Mouse (Mus musculus) kidney, embryonic 16.5 days (tissue): ENCODE measurements around the gene Slc3a2. TPM values are rescaled to one million over a fixed set of nuclear protein-coding genes. Genes with fewer than 3 reads are reported as not detected.

Experiments
- ATAC-seq: fragments of 200-750 bp; cut with Nextera tagmentation; 2 replicates; pipeline ENCODE4 v1.8.0; 2017; ENCODE audit warnings: moderate TSS enrichment; ENCODE audit not compliant: low FRiP score, low TSS enrichment
- H3K27ac ChIP-seq: fragments of 300-500 bp; sonication (generic); 2 replicates; pipeline ENCODE4 v1.5.1; 2014; ENCODE audit warnings: low read length
- H3K27me3 ChIP-seq: fragments of 300-500 bp; sonication (generic); 2 replicates; pipeline ENCODE4 v1.6.1; 2014; ENCODE audit warnings: low read length, control low read depth, mixed read lengths; ENCODE audit not compliant: insufficient read depth
- H3K36me3 ChIP-seq: fragments of 300-500 bp; sonication (generic); 2 replicates; pipeline ENCODE4 v1.6.1; 2014; ENCODE audit warnings: low read length, control low read depth, mixed read lengths; ENCODE audit not compliant: insufficient read depth
- H3K4me1 ChIP-seq: fragments of 300-500 bp; sonication (generic); 2 replicates; pipeline ENCODE4 v1.6.1; 2014; ENCODE audit warnings: low read length, control low read depth, mixed read lengths; ENCODE audit not compliant: insufficient read depth
- H3K4me2 ChIP-seq: fragments of 300-500 bp; sonication (generic); replicated peaks from 2 replicates; pipeline ENCODE4 v1.6.1; 2014; ENCODE audit warnings: low read depth, low read length
- H3K4me3 ChIP-seq: fragments of 300-500 bp; sonication (generic); 2 replicates; pipeline ENCODE4 v1.5.1; 2014; ENCODE audit warnings: mild to moderate bottlenecking, low read length
- H3K9ac ChIP-seq: fragments of 300-500 bp; sonication (generic); replicated peaks from 2 replicates; pipeline ENCODE4 v1.6.1; 2014; ENCODE audit warnings: low read length
- H3K9me3 ChIP-seq: fragments of 300-500 bp; sonication (generic); 2 replicates; pipeline ENCODE4 v1.6.1; 2016; ENCODE audit warnings: low read length, control low read depth
- WGBS: fragments of 180-500 bp; shearing (Covaris S2); extraction: QIAGEN DNeasy Blood & Tissue Kit; methylation state at CpG from one replicate; pipeline ENCODE4 v1.1.7; 2014; 5-methylcytosine and 5-hydroxymethylcytosine counted together
- polyA plus RNA-seq: library from polyadenylated mRNA; unstranded; fragments of >200 nt; fragmentation: Nextera tagmentation; extraction: Ambion mirVana; gene quantifications from 2 replicates; pipeline ENCODE4 v1.2.1, GENCODE M21; 2015

Gene Slc3a2
- polyA plus RNA-seq, 1 experiment from 2014 or later = 141 TPM

GRCm38 (mm10) chr19:8711949-8712869 lies 11.0 kb downstream of the Slc3a2 start:
- Histone ChIP-seq H3K4me3 (peak overlapping the region; percentile 80), H3K4me1 (peaks cover 33% of the 10 kb centered on the region), H3K27me3 (no peaks in the 10 kb centered on the region), H3K4me2 (peak overlapping the region; percentile 73), H3K36me3 (peaks cover 39% of the 10 kb centered on the region), H3K27ac (peak overlapping the region; percentile 94), H3K9me3 (no peaks in the 10 kb centered on the region), H3K9ac (peak overlapping the region; percentile 78)
- WGBS = 45% methylated on average over 10 of the region's 10 CpGs
- ATAC-seq = no peak

- peak overlapping the region; percentile 80 for H3K4me3 ChIP-seq
- H3K4me1 ChIP-seq = peaks cover 33% of the 10 kb centered on the region
- no peaks in the 10 kb centered on the region for H3K9me3 ChIP-seq
- peak overlapping the region; percentile 73 for H3K4me2 ChIP-seq
- H3K27me3 ChIP-seq = no peaks in the 10 kb centered on the region
- WGBS = 46% methylated on average over 4 of the region's 4 CpGs
- no peak for ATAC-seq
- peak overlapping the region; percentile 78 for H3K9ac ChIP-seq
- H3K36me3 ChIP-seq = peaks cover 46% of the 10 kb centered on the region
- peak overlapping the region; percentile 94 for H3K27ac ChIP-seq
Measured at GRCm38 (mm10) chr19:8711506-8711905, 11.7 kb downstream of the Slc3a2 start.

- Histone ChIP-seq H3K4me2 (no peak overlapping the region), H3K27me3 (no peaks in the 10 kb centered on the region), H3K4me1 (peaks cover 33% of the 10 kb centered on the region), H3K9ac (peak overlapping the region; percentile 45; the same call in 1 of the 2 replicates), H3K27ac (no peak overlapping the region), H3K36me3 (peaks cover 46% of the 10 kb centered on the region), H3K9me3 (no peaks in the 10 kb centered on the region), H3K4me3 (no peak overlapping the region)
- WGBS = 93% methylated on average over 2 of the region's 2 CpGs
- no peak for ATAC-seq
Measured at GRCm38 (mm10) chr19:8710057-8710456, 13.1 kb downstream of the Slc3a2 start.

- ATAC-seq = no peak
- Histone ChIP-seq H3K27ac (no peak overlapping the region), H3K9me3 (no peaks in the 10 kb centered on the region), H3K9ac (no peak overlapping the region), H3K4me3 (no peak overlapping the region), H3K4me2 (no peak overlapping the region), H3K27me3 (no peaks in the 10 kb centered on the region), H3K36me3 (peaks cover 46% of the 10 kb centered on the region), H3K4me1 (peaks cover 25% of the 10 kb centered on the region)
- WGBS = 93% methylated on average over 8 of the region's 8 CpGs
Measured at GRCm38 (mm10) chr19:8708954-8709353, 14.2 kb downstream of the Slc3a2 start.

GRCm38 (mm10) chr19:8706930-8707329 lies 16.2 kb downstream of the Slc3a2 start:
- Histone ChIP-seq H3K36me3 (peaks cover 46% of the 10 kb centered on the region), H3K4me2 (no peak overlapping the region), H3K27ac (no peak overlapping the region), H3K27me3 (no peaks in the 10 kb centered on the region), H3K4me1 (peaks cover 27% of the 10 kb centered on the region), H3K9me3 (no peaks in the 10 kb centered on the region), H3K4me3 (no peak overlapping the region), H3K9ac (no peak overlapping the region)
- ATAC-seq = no peak
- 94% methylated on average over 7 of the region's 7 CpGs for WGBS

GRCm38 (mm10) chr19:8706132-8706667 lies 17.0 kb downstream of the Slc3a2 start:
- 85% methylated on average over 7 of the region's 7 CpGs for WGBS
- no peak overlapping the region for H3K9ac ChIP-seq
- H3K4me3 ChIP-seq = no peak overlapping the region
- no peak overlapping the region for H3K27ac ChIP-seq
- H3K36me3 ChIP-seq = peaks cover 46% of the 10 kb centered on the region
- no peak for ATAC-seq
- peaks cover 21% of the 10 kb centered on the region for H3K4me1 ChIP-seq
- H3K27me3 ChIP-seq = no peaks in the 10 kb centered on the region
- H3K4me2 ChIP-seq = no peak overlapping the region
- H3K9me3 ChIP-seq = no peaks in the 10 kb centered on the region

GRCm38 (mm10) chr19:8705026-8705708 lies 18.0 kb downstream of the Slc3a2 start:
- H3K4me3 ChIP-seq = no peak overlapping the region
- WGBS = 78% methylated on average over 6 of the region's 6 CpGs
- H3K27me3 ChIP-seq = no peaks in the 10 kb centered on the region
- H3K36me3 ChIP-seq = peaks cover 36% of the 10 kb centered on the region
- H3K27ac ChIP-seq = no peak overlapping the region
- no peak overlapping the region for H3K4me2 ChIP-seq
- no peaks in the 10 kb centered on the region for H3K9me3 ChIP-seq
- H3K9ac ChIP-seq = no peak overlapping the region
- peaks cover 11% of the 10 kb centered on the region for H3K4me1 ChIP-seq
- ATAC-seq = no peak

GRCm38 (mm10) chr19:8703571-8703970 lies 19.6 kb downstream of the Slc3a2 start:
- no peak overlapping the region for H3K4me3 ChIP-seq
- no peak overlapping the region for H3K4me2 ChIP-seq
- H3K27ac ChIP-seq = no peak overlapping the region
- peaks cover 7% of the 10 kb centered on the region for H3K4me1 ChIP-seq
- H3K9me3 ChIP-seq = no peaks in the 10 kb centered on the region
- H3K36me3 ChIP-seq = peaks cover 20% of the 10 kb centered on the region
- H3K9ac ChIP-seq = no peak overlapping the region
- WGBS = 84% methylated on average over 3 of the region's 4 CpGs
- no peak for ATAC-seq
- no peaks in the 10 kb centered on the region for H3K27me3 ChIP-seq

GRCm38 (mm10) chr19:8702458-8702857 lies 20.7 kb downstream of the Slc3a2 start:
- WGBS = 57% methylated on average over 3 of the region's 3 CpGs
- H3K27ac ChIP-seq = peak overlapping the region; percentile 43; the same call in 1 of the 2 replicates
- ATAC-seq = no peak

More at GRCm38 (mm10) chr19:8702458-8702857, 20.7 kb downstream of the Slc3a2 start:
- H3K36me3 ChIP-seq = peaks cover 8% of the 10 kb centered on the region
- H3K4me3 ChIP-seq = no peak overlapping the region
- H3K9ac ChIP-seq = no peak overlapping the region
- no peaks in the 10 kb centered on the region for H3K27me3 ChIP-seq
- no peak overlapping the region for H3K4me2 ChIP-seq
- H3K9me3 ChIP-seq = no peaks in the 10 kb centered on the region
- peaks cover 7% of the 10 kb centered on the region for H3K4me1 ChIP-seq
